Mouse (Mus musculus) liver, postnatal 0 days (tissue): ENCODE data around the gene Cntfr.

Experiments
- CTCF ChIP-seq: sonication (generic); IDR thresholded peaks from 2 replicates; pipeline ENCODE4 v1.5.1; 2016; ENCODE audit warnings: antibody characterized with exemption, low read depth
- EP300 ChIP-seq: IDR thresholded peaks from 2 replicates; pipeline ENCODE4 v1.6.1; 2016; ENCODE audit warnings: antibody characterized with exemption, low read depth, mild to moderate bottlenecking

- TF ChIP-seq CTCF (no peak), EP300 (no peak)
Observed at GRCm38 (mm10) chr4:41648157-41648556, 48.7 kb downstream of the Cntfr start.
